Mouse (Mus musculus): ENCODE data around the gene Fibp. TPM values are rescaled to one million over a fixed set of nuclear protein-coding genes. Genes with fewer than 3 reads are reported as not detected.
A peak's percentile ranks its signal among the peaks of the same experiment; 100 is the strongest.

Fibp gene
- polyA plus RNA-seq, 1 experiment from 2014 or later = 105 TPM

DNA sequence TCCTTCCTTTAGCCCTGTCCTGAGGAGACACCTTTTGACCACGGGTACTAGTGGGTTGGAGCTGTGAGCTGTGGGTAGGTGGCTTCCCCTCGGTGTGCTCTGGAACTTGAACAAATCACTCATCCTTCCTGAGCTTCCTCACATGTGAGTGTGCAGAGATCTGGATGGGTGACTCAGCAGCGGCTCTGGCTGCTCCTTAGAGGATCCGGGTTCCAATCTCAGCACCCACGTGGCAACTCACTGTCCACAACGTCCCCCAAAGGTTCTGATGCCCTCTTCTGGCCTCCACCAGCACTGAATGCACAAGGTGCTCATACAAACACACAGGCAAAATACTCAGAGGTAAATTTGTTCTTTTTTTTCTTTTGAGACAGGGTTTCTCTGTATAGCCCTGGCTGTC is 8.6 kb upstream of the Fibp start:
- Histone ChIP-seq H3K4me3 (ENCODE audit: low read depth, low read length) (no peak overlapping the region), H3K9me3 (replicated peaks; ENCODE audit: control insufficient read depth, low read length) (no peaks in the 10 kb centered on the region), H3K27ac (replicated peaks; ENCODE audit: low read depth, low read length) (no peak overlapping the region), H3K9ac (replicated peaks; ENCODE audit: low read length) (no peak overlapping the region), H3K4me1 (ENCODE audit: control insufficient read depth, insufficient read depth, low read length) (peaks cover 12% of the 10 kb centered on the region), H3K27me3 (ENCODE audit: control insufficient read depth, insufficient read depth, low read length) (peaks cover 33% of the 10 kb centered on the region), H3K4me2 (ENCODE audit: low read depth, low read length) (no peak overlapping the region), H3K36me3 (replicated peaks; ENCODE audit: control insufficient read depth, insufficient read depth, low read depth, low read length) (no peaks in the 10 kb centered on the region)
- ATAC-seq (replicated peaks; ENCODE audit: insufficient number of reproducible peaks, low FRiP score, low TSS enrichment, low read depth) (no peak), DNase-seq (ENCODE audit: low spot score) (no peak)
- WGBS = 73% methylated on average over 6 of the region's 6 CpGs

DNA sequence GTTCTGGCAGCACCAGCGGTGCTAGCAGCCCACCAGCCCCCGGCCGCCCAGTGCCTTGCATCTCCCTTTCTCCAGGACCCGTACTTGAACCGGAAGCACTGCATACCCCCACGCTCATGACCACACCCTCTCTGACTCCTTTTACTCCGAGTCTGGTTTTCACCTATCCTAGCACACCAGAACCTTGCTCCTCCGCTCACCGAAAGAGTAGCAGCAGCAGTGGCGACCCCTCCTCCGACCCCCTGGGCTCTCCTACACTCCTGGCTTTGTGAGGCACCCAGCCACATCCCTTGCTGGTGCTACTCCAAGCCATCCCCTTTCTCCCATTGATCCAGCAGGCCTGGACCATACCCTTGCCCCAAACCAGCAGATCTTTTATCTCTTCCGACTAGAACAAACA is 5.4 kb upstream of the Fibp start:
- peaks cover 3% of the 10 kb centered on the region; the same call in 1 of the 2 replicates for H3K27me3 ChIP-seq (ENCODE audit: control insufficient read depth, insufficient read depth, low read length)
- DNase-seq (ENCODE audit: low spot score) (no peak), ATAC-seq (replicated peaks; ENCODE audit: insufficient number of reproducible peaks, low FRiP score, low TSS enrichment, low read depth) (no peak)
- H3K4me2 ChIP-seq (ENCODE audit: low read depth, low read length) = no peak overlapping the region
- no peaks in the 10 kb centered on the region for H3K36me3 ChIP-seq (replicated peaks; ENCODE audit: control insufficient read depth, insufficient read depth, low read depth, low read length)
- peaks cover 6% of the 10 kb centered on the region; the same call in 1 of the 2 replicates for H3K4me1 ChIP-seq (ENCODE audit: control insufficient read depth, insufficient read depth, low read length)
- no peak overlapping the region for H3K4me3 ChIP-seq (ENCODE audit: low read depth, low read length)
- no peak overlapping the region for H3K27ac ChIP-seq (replicated peaks; ENCODE audit: low read depth, low read length)
- WGBS = 87% methylated on average over 12 of the region's 12 CpGs
- H3K9ac ChIP-seq (replicated peaks; ENCODE audit: low read length) = no peak overlapping the region
- H3K9me3 ChIP-seq (replicated peaks; ENCODE audit: control insufficient read depth, low read length) = no peaks in the 10 kb centered on the region

GRCm38 (mm10) chr19:5455568-5455967 is 4.8 kb upstream of the Fibp start:
- Histone ChIP-seq H3K4me1 (ENCODE audit: control insufficient read depth, insufficient read depth, low read length) (peaks cover 6% of the 10 kb centered on the region; the same call in 1 of the 2 replicates), H3K4me3 (ENCODE audit: low read depth, low read length) (no peak overlapping the region; the same call in none of the 2 replicates), H3K9ac (replicated peaks; ENCODE audit: low read length) (0 out of 2 replicates have a peak overlapping the region, but pooled peaks have one; percentile 23), H3K9me3 (replicated peaks; ENCODE audit: control insufficient read depth, low read length) (no peaks in the 10 kb centered on the region), H3K36me3 (replicated peaks; ENCODE audit: control insufficient read depth, insufficient read depth, low read depth, low read length) (no peaks in the 10 kb centered on the region), H3K4me2 (ENCODE audit: low read depth, low read length) (peak overlapping the region; percentile 99; the same call in 1 of the 2 replicates), H3K27me3 (ENCODE audit: control insufficient read depth, insufficient read depth, low read length) (no peaks in the 10 kb centered on the region), H3K27ac (replicated peaks; ENCODE audit: low read depth, low read length) (no peak overlapping the region)
- 61% methylated on average over 8 of the region's 8 CpGs for WGBS
- no peak for DNase-seq (ENCODE audit: low spot score)
- ATAC-seq (replicated peaks; ENCODE audit: insufficient number of reproducible peaks, low FRiP score, low TSS enrichment, low read depth) = no peak

- H3K36me3 ChIP-seq (replicated peaks; ENCODE audit: control insufficient read depth, insufficient read depth, low read depth, low read length) = no peaks in the 10 kb centered on the region
- DNase-seq (ENCODE audit: low spot score) (no peak), ATAC-seq (replicated peaks; ENCODE audit: insufficient number of reproducible peaks, low FRiP score, low TSS enrichment, low read depth) (no peak)
- H3K9ac ChIP-seq (replicated peaks; ENCODE audit: low read length) = peak overlapping the region; percentile 80
- peaks cover 6% of the 10 kb centered on the region; the same call in 1 of the 2 replicates for H3K4me1 ChIP-seq (ENCODE audit: control insufficient read depth, insufficient read depth, low read length)
- 2% methylated on average over 26 of the region's 26 CpGs for WGBS
- H3K4me3 ChIP-seq (ENCODE audit: low read depth, low read length) = peak overlapping the region; percentile 80
- H3K4me2 ChIP-seq (ENCODE audit: low read depth, low read length) = peak overlapping the region; percentile 99
- peak overlapping the region; percentile 83 for H3K27ac ChIP-seq (replicated peaks; ENCODE audit: low read depth, low read length)
- no peaks in the 10 kb centered on the region for H3K9me3 ChIP-seq (replicated peaks; ENCODE audit: control insufficient read depth, low read length)
- H3K27me3 ChIP-seq (ENCODE audit: control insufficient read depth, insufficient read depth, low read length) = no peaks in the 10 kb centered on the region
Measured at GRCm38 (mm10) chr19:5456241-5456921, 4.0 kb upstream of the Fibp start.

GRCm38 (mm10) chr19:5456922-5457745 is 3.3 kb upstream of the Fibp start:
- peaks cover 6% of the 10 kb centered on the region; the same call in 1 of the 2 replicates for H3K4me1 ChIP-seq (ENCODE audit: control insufficient read depth, insufficient read depth, low read length)
- no peaks in the 10 kb centered on the region for H3K9me3 ChIP-seq (replicated peaks; ENCODE audit: control insufficient read depth, low read length)
- under 1% methylated on average over 70 of the region's 70 CpGs for WGBS
- DNase-seq (ENCODE audit: low spot score) (peak; percentile 96), ATAC-seq (replicated peaks; ENCODE audit: insufficient number of reproducible peaks, low FRiP score, low TSS enrichment, low read depth) (peak; percentile 89)
- H3K9ac ChIP-seq (replicated peaks; ENCODE audit: low read length) = peak overlapping the region; percentile 80
- H3K36me3 ChIP-seq (replicated peaks; ENCODE audit: control insufficient read depth, insufficient read depth, low read depth, low read length) = no peaks in the 10 kb centered on the region
- H3K27ac ChIP-seq (replicated peaks; ENCODE audit: low read depth, low read length) = peak overlapping the region; percentile 83
- H3K4me2 ChIP-seq (ENCODE audit: low read depth, low read length) = peak overlapping the region; percentile 99
- peak overlapping the region; percentile 80 for H3K4me3 ChIP-seq (ENCODE audit: low read depth, low read length)
- no peaks in the 10 kb centered on the region for H3K27me3 ChIP-seq (ENCODE audit: control insufficient read depth, insufficient read depth, low read length)

DNA sequence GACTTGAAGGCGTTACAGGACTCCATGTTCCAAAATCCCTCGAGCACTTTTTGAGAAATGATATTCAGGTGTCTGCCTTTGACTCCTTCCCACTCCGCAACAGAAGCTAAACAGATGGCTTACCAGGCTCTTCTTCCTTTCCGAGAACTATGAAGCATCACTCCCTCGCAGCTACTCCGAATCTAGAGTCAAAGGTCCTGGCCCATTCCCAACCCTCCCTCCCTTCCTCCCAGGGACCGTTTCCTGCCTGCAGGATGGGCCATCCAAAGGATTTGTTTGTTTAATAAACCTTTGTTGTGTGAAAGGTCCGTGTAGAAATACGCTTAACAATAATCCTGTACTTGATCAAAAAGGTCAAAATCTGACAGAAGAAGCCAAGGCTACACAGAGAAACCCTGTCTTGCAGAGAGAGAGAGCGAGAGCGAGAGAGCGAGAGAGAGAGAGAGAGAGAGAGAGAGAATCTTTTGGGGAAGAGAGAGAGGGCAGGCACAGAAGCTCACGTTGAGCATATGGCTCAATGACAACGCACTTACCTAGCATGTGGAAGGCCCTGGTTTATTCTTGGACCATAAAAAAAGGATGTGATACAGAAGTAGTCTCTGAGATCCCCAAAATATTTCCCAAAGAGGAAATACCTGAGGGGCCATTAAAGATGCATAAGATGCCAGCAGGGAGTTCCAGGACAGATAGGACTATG is 2.5 kb upstream of the Fibp start, which contains the start of gene Ccdc85b:
Ccdc85b (minus strand) TSS at position 149 of the 697 bp plus-strand sequence.
- H3K9ac ChIP-seq (replicated peaks; ENCODE audit: low read length) = peak within 1 kb of the TSS; percentile 80
- 12% methylated on average over 14 of the region's 14 CpGs for WGBS
- peak within 1 kb of the TSS; percentile 83 for H3K27ac ChIP-seq (replicated peaks; ENCODE audit: low read depth, low read length)
- DNase-seq (ENCODE audit: low spot score) (no peak), ATAC-seq (replicated peaks; ENCODE audit: insufficient number of reproducible peaks, low FRiP score, low TSS enrichment, low read depth) (no peak)
- no peaks in the 10 kb centered on the region for H3K36me3 ChIP-seq (replicated peaks; ENCODE audit: control insufficient read depth, insufficient read depth, low read depth, low read length)
- no peaks in the 10 kb centered on the region for H3K9me3 ChIP-seq (replicated peaks; ENCODE audit: control insufficient read depth, low read length)
- H3K4me1 ChIP-seq (ENCODE audit: control insufficient read depth, insufficient read depth, low read length) = peaks cover 6% of the 10 kb centered on the region; the same call in 1 of the 2 replicates
- no peaks in the 10 kb centered on the region for H3K27me3 ChIP-seq (ENCODE audit: control insufficient read depth, insufficient read depth, low read length)
- H3K4me3 ChIP-seq (ENCODE audit: low read depth, low read length) = peak within 1 kb of the TSS; percentile 80
- peak within 1 kb of the TSS; percentile 99 for H3K4me2 ChIP-seq (ENCODE audit: low read depth, low read length)

GRCm38 (mm10) chr19:5459019-5459418 is 1.4 kb upstream of the Fibp start:
- Histone ChIP-seq H3K27me3 (ENCODE audit: control insufficient read depth, insufficient read depth, low read length) (no peaks in the 10 kb centered on the region), H3K36me3 (replicated peaks; ENCODE audit: control insufficient read depth, insufficient read depth, low read depth, low read length) (no peaks in the 10 kb centered on the region; the same call in 1 of the 2 replicates), H3K4me1 (ENCODE audit: control insufficient read depth, insufficient read depth, low read length) (peaks cover 6% of the 10 kb centered on the region; the same call in 1 of the 2 replicates), H3K9me3 (replicated peaks; ENCODE audit: control insufficient read depth, low read length) (no peaks in the 10 kb centered on the region), H3K4me2 (ENCODE audit: low read depth, low read length) (0 out of 2 replicates have a peak overlapping the region, but pooled peaks have one; percentile 3), H3K9ac (replicated peaks; ENCODE audit: low read length) (no peak overlapping the region), H3K4me3 (ENCODE audit: low read depth, low read length) (no peak overlapping the region), H3K27ac (replicated peaks; ENCODE audit: low read depth, low read length) (no peak overlapping the region)
- DNase-seq (ENCODE audit: low spot score) (no peak), ATAC-seq (replicated peaks; ENCODE audit: insufficient number of reproducible peaks, low FRiP score, low TSS enrichment, low read depth) (no peak)
- 65% methylated on average over 7 of the region's 7 CpGs for WGBS

Data from embryonic facial prominence, embryonic 11.5 days (tissue).